Mouse (Mus musculus) NIH3T3 (cell line): ENCODE measurements around the gene Rnase4.

Experiments used
- DNase-seq: peaks from one replicate; pipeline ENCODE4 v3.0.0-alpha.2; 2012; ENCODE audit warnings: low read depth

The Rnase4 gene

DNA sequence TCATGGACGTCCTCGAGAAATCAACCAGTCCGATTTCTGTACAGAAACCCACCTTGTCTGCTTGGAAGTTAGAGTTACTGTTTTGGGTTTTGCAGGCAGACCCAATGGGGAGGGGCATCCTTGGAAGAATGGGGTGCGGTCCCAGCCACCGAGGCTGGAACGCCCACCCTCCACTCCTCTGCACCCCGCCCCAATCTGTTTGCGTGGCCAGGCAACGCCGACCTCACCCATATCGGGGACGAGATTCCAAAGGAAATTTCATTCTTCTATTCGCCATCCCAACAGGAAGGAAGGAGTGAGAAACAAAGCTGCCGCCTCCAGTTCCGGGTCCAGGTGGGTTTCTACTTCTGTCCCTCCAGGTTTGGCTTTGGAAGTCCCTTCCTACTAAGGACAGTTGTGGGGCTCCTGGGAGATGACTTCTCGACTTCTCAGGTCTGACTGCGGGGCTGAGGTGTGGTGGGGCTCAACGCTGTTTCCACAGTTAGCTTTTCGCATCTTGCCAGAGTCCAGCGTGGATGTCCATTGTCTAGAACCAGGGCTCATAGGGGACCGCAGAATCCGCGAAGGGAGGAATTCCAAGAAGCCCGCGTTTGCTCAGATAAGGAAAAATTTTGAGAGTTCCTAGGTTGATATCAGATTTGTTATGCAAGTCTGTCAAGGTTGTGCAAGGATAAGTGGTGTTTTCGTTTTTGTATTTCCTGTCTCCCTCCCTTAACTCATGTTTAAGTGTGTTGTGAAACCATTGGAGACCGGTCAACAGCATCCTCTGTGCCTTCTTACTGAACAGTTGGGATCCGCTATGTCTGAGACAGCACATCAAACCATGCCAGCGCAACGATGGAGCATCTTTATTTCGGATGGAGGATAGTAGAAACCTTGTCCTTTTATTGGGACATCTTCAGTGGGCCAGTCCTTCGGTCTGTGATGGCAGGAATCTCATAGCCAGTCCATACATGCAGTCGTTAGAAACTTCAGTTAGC lies at the start of gene Rnase4, which contains the start of gene Ang:
TSS of gene Rnase4 (plus strand) at position 157 of the 980 bp plus-strand sequence.
TSS of gene Ang (plus strand) at position 230 of the 980 bp plus-strand sequence.
- DNase-seq, result peak; percentile 71

DNA sequence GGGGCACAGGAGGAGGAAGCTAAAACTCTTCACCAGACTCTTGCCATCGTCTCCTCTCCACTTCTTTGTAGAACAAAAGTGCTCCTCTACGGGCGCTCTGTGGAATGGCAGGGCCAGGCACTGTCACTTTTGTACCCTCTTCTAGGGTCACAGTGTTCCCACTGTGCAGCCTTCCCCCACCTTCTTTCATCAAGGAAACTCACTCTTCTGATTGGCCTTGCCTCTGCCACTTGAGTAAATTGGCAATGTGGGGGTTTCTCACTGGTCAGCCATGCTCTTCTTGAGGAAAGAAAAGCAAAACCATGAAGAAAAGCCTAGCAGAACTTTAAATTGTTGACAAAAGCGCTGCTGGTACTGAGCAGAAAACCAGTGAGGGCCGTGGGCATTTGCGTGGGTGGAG lies 49.1 kb upstream of the Rnase4 start, which contains the start of gene Rnase9:
TSS of gene Rnase9 (minus strand) at position 101 of the 400 bp plus-strand sequence.
- DNase-seq, result no peak

DNA sequence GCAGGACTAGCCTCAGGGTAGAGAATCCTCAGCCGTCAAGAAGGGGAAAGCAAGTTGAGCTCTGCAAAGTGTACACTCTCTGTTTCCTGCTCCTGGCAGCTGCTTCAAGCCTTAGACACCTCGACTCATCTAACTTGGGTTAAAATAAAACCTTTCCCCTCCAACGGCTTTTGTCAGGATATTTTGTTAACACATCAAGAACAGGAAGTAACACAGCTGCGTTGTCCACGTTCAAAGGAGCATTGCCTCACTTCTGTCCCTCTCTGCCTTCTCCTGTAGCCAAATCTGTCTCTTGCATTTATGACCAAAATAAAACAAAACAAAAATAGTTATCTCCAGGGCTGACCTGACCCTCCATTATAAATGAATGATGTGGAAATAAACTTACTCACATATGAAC lies 43.0 kb upstream of the Rnase4 start:
- no peak for DNase-seq

DNA sequence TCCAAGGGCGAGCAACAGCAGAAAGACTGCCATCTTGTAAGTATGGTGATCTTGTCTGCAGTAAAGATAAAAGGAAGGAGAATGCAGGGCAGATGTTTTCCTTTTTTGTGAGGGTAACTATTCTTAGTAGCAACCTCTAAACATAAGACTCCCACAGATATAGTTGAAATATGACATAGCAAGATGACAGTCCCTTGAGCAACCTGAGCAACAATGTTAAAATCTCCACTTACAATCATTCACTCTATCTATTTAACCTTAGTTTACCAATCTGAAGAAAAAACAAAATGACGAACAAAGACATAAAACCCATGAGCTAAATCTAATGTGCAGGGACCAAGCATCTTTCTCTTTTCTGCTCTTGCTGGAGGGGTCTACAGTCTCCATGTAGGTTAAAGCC lies 40.8 kb upstream of the Rnase4 start, which contains the start of gene Rnase11:
TSS of gene Rnase11 (minus strand) at position 101 of the 400 bp plus-strand sequence.
- DNase-seq, result no peak

DNA sequence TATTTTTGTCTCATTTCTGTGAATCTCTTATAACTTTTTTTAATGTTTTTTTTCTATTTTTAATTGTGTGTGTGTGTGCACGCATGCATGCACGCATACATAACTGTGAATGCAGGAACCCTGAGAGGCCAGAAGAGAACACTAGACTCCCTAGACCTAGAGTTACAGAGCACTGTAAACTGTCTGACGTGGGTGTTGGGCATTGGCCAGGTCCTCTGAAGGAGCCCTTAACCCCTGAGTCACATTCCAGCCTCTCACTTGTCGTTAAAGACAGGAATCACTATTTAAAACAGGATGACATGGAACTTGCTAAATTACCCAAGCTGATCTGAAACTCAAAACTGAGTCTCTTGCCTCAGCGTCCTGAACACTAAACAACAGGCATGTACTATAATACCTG lies 38.9 kb upstream of the Rnase4 start:
- DNase-seq, result peak; percentile 45

DNA sequence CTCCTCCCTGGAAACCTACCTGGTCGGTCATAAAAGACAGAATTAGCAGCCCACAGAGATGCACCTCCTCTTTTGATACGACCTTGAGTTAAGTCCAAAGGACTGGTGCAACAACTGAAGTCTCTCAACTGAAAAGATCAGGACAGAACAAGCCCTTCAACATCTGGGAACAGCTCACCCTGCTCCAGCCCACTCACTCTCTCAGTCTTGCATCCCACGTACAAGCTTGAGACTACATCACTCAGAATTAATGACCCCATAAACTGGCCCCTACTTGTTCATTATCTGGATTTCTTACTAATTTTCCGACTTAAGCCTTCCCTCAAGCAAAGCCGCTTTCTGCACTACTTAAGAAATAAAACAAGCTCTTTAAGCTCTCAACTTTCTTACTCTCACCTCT lies 37.7 kb upstream of the Rnase4 start:
- DNase-seq, result no peak

DNA sequence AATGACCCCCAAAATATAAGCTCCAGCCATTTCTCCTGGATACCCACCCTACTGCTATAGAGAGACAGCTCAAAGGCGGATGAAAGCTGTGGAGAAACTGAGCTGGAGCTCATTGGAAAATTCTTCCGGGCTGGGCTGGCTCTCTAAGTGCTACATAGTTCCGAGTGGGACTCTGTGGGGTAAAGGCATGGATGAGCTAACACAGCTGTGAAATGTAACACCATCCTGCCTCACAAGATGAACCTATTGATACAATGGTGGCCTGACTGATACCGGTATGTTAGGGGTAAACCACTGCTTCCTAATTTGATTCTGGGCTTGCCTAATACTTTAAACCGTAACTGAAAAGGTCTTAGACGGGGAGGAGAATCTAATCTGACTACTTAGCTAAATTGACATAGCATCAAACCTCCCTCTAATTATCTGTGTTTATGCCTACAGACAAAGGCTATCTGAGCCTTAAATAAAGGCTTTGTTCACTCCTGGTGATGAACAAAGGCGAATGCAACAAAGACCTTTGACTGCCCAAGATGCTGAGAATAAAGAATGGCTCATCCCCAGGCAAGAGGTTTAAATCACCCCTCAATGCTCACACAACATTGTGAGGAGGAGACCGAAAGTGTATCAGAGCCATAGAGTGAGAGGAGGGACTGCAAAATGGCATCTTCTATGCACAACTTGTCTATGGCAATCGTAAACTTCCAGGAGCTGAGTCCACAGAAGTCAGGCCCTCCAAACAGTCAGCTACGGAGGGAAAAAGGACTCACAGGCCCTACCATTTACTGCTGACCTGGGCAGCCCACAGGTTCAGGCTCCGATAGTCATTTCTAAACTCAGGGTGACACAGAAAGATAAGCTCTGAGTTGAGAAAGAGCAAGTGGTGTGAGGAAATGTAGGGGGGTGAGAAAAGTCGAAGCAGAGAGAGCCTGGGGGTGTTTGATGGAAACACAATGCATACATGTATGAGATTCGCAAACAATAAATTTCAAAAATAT lies 36.3 kb upstream of the Rnase4 start:
- no peak for DNase-seq

DNA sequence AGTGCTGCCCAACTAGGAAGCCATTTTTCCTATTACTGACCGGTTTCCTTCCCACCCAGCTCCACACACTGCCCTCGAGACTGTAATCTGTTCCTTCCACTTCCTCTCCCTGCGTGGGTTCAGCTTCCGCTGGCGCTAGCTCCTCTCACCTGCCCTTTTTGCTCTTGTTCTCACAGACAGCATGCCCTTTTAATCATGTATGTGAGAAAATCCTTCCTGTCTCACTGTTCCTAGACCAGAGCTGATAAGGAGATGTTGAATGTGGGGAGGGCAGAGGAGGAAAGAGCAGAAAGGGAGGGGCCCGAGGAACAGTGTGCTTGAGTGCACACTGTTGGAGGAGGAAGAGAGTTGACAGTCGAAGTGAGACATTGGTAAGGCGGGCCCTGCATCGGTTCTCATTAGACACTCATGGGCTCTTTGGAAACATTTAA lies 33.5 kb upstream of the Rnase4 start, which contains the start of gene Rnase12:
TSS of gene Rnase12 (minus strand) at position 261 of the 431 bp plus-strand sequence.
- no peak for DNase-seq

DNA sequence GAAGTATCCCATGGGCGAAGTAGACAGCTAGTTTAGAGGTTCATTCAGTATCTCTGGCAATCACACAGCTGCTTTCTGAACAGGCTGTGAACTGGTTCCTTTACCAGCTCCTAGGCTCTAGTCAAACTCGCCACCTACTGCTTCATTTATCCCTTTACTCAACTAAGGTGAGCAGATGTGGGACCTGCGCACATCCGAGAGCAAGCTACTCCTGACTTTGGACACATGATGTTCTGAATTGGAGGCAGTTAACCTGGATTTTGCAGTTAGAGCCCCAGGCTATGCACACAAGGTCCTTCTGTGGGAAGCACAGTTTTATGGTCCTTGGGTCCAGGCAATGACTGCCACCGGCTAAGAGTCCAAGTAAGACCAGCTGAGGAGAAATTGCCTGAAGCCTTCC lies 30.1 kb upstream of the Rnase4 start:
- DNase-seq, result no peak

DNA sequence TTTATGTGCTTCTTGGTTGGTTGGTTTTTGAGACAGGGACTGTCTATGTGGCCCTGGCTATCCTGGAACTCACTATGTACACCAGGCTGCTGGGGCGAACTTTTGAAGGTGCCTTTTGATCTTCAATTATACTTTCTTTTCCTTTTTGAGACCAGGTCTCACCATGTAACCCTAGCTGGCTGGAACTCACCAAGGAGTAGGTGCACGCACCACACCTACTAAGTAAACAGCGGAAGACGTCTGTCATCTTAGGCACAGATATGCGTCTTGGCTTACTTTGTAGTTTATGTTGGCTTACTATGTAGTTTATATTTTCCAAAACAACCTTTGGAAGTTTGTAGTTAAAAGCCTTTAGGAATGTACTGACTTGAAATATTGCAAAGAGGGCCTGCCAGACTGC lies 21.9 kb upstream of the Rnase4 start:
- no peak for DNase-seq

DNA sequence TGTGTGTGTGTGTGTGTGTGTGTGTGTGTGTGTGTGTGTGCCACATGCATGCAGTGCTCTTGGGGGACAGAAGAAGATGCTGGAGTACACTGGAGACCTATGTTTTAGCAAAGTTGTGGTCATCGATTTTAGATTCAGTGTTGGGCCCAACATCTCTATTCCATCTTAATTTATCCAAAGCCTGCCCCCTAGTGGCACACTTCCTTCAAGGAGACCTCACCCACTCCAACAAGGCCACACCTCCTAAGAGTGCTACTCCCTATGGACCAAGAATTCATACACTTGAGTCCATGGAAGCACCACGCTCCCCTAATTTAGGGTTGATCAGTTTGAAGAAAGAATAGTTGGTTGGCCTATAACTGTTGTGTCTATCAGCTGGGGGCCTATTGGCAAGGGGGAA lies 21.3 kb upstream of the Rnase4 start:
- DNase-seq, result peak; percentile 67

DNA sequence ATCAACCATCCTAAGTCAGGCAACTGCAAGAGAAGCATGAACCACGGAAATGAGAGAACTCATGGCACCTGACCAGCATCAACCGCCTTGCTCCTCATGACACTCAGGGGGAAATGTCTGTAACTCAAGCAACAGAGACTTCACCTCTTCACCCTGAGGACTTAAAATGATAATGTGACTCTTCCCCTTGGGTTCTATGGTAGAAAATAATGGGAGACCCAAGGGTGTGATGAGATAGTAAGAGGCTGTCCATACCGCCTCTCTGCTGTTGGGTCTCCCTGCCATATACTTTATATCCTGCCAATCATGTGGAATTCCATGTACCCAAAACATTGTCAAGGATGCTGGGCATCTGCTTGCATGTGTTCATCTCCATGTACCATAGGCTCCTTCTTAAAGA lies 16.5 kb upstream of the Rnase4 start, which contains the start of gene Olfr750:
TSS of gene Olfr750 (minus strand) at position 101 of the 400 bp plus-strand sequence.
- no peak for DNase-seq

DNA sequence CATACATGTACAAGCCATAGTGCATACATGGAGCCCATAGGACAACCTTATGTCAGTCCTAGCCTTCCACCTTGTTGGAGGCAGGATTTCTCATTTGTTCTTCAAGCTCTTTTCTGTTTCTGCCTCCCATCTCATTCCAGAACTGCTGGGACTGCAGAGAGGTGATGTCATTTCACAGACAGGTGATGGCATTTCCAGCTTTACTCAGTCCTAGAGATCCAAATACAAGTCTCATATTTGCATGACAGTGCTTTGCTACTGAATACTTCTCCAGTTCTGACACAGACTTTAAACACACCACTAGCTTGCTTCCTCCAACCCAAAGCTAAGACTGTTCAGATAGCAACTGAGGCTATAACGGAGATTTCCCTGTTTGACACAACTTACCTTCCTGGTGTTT lies 11.7 kb upstream of the Rnase4 start:
- DNase-seq, result no peak

DNA sequence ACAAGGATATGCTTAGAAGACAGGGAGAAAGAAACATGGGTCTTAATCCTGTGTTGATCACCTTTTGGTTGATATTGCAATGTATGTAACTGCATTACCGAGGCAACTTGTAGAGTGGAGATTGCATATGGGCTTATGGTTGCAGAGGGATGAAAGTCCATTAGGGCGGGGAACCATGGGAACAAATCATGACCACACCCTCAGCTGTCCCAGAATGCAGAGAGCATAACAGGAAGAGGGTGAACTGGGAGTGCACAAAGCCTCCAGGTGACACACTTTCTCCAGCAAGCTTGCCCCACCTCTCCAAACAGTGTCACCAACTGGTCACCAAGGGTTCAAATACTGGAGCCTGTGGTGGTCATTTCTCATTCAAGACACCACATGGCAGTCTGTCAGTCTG lies 9.8 kb upstream of the Rnase4 start:
- no peak for DNase-seq

DNA sequence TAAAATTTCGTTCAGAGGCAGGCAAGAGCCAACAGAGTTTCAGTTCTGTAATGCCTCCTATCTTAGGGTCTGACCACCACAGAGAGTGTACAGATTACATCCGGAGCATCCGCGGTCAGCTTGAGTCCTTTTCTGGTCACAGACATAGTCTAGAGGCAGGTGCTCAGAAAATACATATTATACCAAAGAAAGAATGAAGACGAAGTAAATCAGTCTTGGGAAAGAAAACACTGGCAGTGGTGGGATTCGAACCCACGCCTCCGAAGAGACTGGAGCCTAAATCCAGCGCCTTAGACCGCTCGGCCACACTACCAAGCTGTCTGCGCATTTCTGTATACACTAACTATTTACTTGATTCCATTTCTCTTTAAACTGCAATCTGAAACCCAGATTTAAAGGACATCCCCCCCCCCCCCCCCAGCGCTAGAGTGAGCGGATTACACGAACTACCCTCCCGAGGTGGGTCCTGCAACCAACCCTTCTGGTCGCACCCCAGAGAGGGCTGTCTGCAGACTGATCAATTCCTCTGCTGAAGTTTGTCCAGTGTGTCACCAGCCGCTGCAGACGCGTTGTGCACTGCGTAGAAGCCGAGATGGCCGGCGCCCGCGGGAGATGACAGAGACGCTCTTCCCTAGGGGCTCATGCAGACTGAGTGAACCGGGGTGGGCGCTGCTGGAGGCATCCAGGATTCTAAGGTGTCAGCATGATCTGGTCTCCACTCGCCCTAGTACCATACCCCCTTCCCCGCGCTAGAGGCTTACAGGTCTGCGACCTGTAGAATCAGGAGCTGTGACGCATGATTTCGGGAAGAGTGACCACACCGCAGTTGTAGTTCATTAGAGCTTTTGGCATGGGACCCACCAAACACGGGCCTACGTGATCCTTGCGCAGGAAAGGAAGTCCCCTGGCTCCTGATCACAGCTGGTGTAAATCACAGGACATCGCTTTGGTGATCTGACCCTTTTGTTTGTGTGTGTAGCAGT lies 8.0 kb upstream of the Rnase4 start:
- peak; percentile 81 for DNase-seq

DNA sequence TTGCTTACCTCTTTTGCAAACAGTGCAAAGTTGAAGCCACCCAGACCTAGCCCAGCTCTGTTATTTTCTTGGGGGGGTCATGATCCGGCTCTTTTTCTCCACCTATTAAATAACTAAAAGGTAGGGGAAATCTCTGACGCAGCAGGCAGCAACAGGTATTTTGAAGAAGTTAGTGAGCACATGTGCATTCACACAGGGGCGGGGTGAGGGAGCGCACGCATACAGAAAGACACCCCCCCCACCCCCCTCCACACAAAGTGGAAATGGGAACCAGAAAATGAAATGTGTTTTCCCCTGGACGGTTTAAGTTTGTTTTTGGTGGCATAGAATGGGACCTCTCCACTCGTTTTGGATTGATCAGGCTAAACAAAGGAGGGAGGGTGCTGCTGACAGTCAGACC lies 7.1 kb upstream of the Rnase4 start:
- DNase-seq, result peak; percentile 39

DNA sequence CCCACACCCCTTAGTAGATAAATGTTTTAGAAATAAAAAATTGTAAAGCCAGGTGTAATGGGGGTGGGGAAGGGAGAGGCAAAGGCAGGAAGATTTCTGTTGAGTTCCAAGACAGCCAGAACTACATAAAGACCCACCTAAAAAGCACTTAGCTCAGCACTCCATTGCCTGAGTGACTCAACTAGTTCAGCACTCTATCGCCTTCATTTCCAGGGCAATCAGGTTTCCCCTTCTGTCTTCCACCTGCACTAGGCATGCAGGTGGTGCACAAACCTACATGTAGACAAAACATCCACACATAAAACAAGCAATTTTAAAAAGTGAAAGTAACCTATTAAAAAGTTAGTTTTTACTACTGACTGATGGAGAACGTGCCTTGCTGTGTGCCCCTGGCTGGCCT lies 5.8 kb upstream of the Rnase4 start:
- DNase-seq, result no peak

DNA sequence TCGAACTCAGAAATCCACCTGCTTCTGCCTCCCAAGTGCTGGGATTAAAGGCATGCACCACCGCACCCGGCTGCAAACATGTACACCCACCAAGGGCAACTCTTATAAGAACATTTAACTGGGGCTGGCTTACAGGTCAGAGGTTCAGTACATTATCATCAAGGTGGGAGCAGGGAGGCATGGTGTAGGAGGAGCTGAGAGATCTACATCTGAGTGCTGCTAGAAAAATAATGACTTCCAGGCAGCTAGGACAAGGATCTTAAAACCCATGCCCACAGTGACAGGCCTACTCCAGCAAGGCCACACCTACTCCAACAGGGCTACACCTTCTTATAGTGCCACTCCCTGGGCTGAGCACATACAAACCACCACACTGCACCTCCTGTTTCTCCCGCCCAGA lies 5.0 kb upstream of the Rnase4 start:
- DNase-seq, result no peak

DNA sequence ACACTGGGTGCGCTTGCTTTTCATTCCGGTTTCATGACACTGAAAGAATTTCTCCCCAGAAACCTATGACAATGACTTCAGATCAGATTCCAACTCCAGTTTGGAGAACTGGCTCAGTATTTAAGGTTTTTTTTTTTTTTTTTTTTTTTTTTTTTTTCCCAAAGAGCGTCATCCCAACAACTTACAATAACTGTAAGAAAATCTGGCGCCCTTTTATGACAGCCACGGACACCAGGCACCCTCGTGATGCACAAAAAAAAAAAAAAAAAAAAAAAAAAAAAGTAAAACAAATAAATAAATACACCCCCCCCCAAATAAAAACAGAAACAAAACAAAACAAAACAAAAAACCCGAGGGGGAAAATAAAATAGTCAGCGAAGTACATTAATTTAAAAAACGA lies 3.1 kb upstream of the Rnase4 start:
- DNase-seq, result peak; percentile 43

DNA sequence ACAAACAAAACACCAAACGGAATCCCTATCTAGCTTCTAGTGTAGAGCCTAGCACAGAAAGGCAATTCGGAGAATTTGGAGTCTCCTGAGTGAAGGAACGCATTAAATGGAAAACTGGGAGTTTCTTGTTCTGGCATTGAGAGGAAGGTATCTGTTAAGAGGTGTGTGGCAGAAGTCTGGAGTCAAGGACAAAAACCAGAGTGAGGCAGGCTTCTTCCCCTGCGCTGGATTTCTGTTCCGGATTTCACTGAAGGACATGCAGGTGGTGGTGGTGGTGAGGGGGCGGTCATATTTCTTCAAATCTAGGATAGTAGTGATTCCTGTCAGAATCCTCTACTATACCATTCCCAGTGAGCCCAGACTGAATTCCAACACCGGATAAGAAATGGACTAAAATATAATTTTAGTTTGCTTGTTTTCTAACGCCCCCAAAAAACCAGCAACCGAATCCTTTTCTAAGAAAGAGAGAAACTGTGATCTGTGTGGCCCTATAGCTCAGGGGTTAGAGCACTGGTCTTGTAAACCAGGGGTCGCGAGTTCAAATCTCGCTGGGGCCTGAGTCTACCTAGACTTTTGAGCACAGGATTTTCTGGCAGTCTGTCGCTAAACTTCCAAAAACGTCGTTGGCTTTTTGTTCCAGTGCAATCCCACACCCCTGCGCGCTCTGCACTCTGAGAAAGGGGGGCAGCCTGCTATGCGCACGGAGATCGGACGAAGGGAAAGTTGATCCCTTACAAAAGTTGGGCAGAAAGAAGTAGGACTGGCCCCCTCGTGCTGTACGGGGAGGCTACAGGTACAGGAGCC lies 2.5 kb upstream of the Rnase4 start:
- peak; percentile 85 for DNase-seq
